Mouse (Mus musculus): ENCODE results near the gene 2410137M14Rik. TPM values are rescaled to one million over a fixed set of nuclear protein-coding genes. Genes with fewer than 3 reads are reported as not detected.
"Not testable (repeated sequence)": the region's sequence is repeated elsewhere in the genome, so short reads cannot be mapped to it uniquely, and the experiment has no call there.

Gene 2410137M14Rik
- total and polyA plus RNA-seq, 2 experiments from 2014 or later: 0.36 to 0.38 TPM

- H3K4me2 ChIP-seq (ENCODE audit: low read depth): no peak within 1 kb of the TSS
- no peaks in the 10 kb centered on the region for H3K36me3 ChIP-seq (ENCODE audit: insufficient read depth)
- no peak for ATAC-seq
- H3K4me1 ChIP-seq (ENCODE audit: insufficient read depth): no peaks in the 10 kb centered on the region
- TF ChIP-seq CTCF (IDR thresholded peaks at IDR 0.05; ENCODE audit: low read depth): no peak
- 72% methylated on average over 9 of the region's 9 CpGs for WGBS
- H3K9ac ChIP-seq: no peak within 1 kb of the TSS
- no peaks in the 10 kb centered on the region for H3K9me3 ChIP-seq (ENCODE audit: low read length)
- no peaks in the 10 kb centered on the region for H3K27me3 ChIP-seq (ENCODE audit: insufficient read depth, low read length)
- no peak within 1 kb of the TSS for H3K27ac ChIP-seq (ENCODE audit: low read depth, low read length)
- no peak within 1 kb of the TSS for H3K4me3 ChIP-seq (ENCODE audit: low read depth, low read length)
- DNase-seq: no peak
These were observed 41.9 kb upstream of the 2410137M14Rik start, which contains the start of gene Mog for GRCm38 (mm10) chr17:37022628-37023576. TSS of gene Mog (minus strand) at chr17:37023398.

GRCm38 (mm10) chr17:37019242-37019641, 38.2 kb upstream of the 2410137M14Rik start:
- not testable (repeated sequence) for H3K27ac ChIP-seq (ENCODE audit: low read depth, low read length); DNase-seq; ATAC-seq; H3K4me3 ChIP-seq (ENCODE audit: low read depth, low read length); H3K4me2 ChIP-seq (ENCODE audit: low read depth); H3K9me3 ChIP-seq (ENCODE audit: low read length); H3K36me3 ChIP-seq (ENCODE audit: insufficient read depth); H3K9ac ChIP-seq; H3K27me3 ChIP-seq (ENCODE audit: insufficient read depth, low read length); H3K4me1 ChIP-seq (ENCODE audit: insufficient read depth)
- 95% methylated on average over 5 of the region's 5 CpGs for WGBS

- Histone ChIP-seq H3K27me3 (ENCODE audit: insufficient read depth, low read length) (no peaks in the 10 kb centered on the region), H3K36me3 (ENCODE audit: insufficient read depth) (no peaks in the 10 kb centered on the region), H3K27ac (ENCODE audit: low read depth, low read length) (no peak overlapping the region), H3K4me3 (ENCODE audit: low read depth, low read length) (no peak overlapping the region), H3K9me3 (ENCODE audit: low read length) (no peaks in the 10 kb centered on the region), H3K9ac (no peak overlapping the region), H3K4me2 (ENCODE audit: low read depth) (no peak overlapping the region), H3K4me1 (ENCODE audit: insufficient read depth) (no peaks in the 10 kb centered on the region)
- no peak for ATAC-seq
- 42% methylated on average over 3 of the region's 3 CpGs for WGBS
- TF ChIP-seq CTCF (IDR thresholded peaks at IDR 0.05; ENCODE audit: low read depth): no peak
- no peak for DNase-seq
These were observed 37.3 kb upstream of the 2410137M14Rik start for GRCm38 (mm10) chr17:37018328-37018727.

- TF ChIP-seq CTCF (IDR thresholded peaks at IDR 0.05; ENCODE audit: low read depth): no peak
- DNase-seq (no peak), ATAC-seq (no peak)
- H3K4me2 ChIP-seq (ENCODE audit: low read depth): no peak overlapping the region
- no peak overlapping the region for H3K27ac ChIP-seq (ENCODE audit: low read depth, low read length)
- H3K9ac ChIP-seq: no peak overlapping the region
- no peaks in the 10 kb centered on the region for H3K27me3 ChIP-seq (ENCODE audit: insufficient read depth, low read length)
- no peaks in the 10 kb centered on the region for H3K9me3 ChIP-seq (ENCODE audit: low read length)
- no peak overlapping the region for H3K4me3 ChIP-seq (ENCODE audit: low read depth, low read length)
- no peaks in the 10 kb centered on the region for H3K4me1 ChIP-seq (ENCODE audit: insufficient read depth)
- H3K36me3 ChIP-seq (ENCODE audit: insufficient read depth): 0 out of 2 replicates have a peak, but pooled peaks cover 3% of the 10 kb centered on the region
These were observed 35.3 kb upstream of the 2410137M14Rik start for GRCm38 (mm10) chr17:37016333-37016732.

GRCm38 (mm10) chr17:37012141-37012540, 31.1 kb upstream of the 2410137M14Rik start:
- ATAC-seq (peak; percentile 30; the same call in 1 of the 2 replicates), DNase-seq (no peak)
- Histone ChIP-seq H3K4me2 (ENCODE audit: low read depth) (no peak overlapping the region), H3K27me3 (ENCODE audit: insufficient read depth, low read length) (no peaks in the 10 kb centered on the region), H3K9ac (no peak overlapping the region), H3K4me1 (ENCODE audit: insufficient read depth) (no peaks in the 10 kb centered on the region), H3K4me3 (ENCODE audit: low read depth, low read length) (no peak overlapping the region), H3K9me3 (ENCODE audit: low read length) (no peaks in the 10 kb centered on the region), H3K27ac (ENCODE audit: low read depth, low read length) (no peak overlapping the region), H3K36me3 (ENCODE audit: insufficient read depth) (peaks cover 44% of the 10 kb centered on the region)
- no peak for TF ChIP-seq CTCF (IDR thresholded peaks at IDR 0.05; ENCODE audit: low read depth)
- WGBS: 78% methylated on average over 5 of the region's 5 CpGs

- Histone ChIP-seq H3K4me2 (ENCODE audit: low read depth) (no peak overlapping the region), H3K36me3 (ENCODE audit: insufficient read depth) (peaks cover 47% of the 10 kb centered on the region), H3K27ac (ENCODE audit: low read depth, low read length) (no peak overlapping the region), H3K27me3 (ENCODE audit: insufficient read depth, low read length) (no peaks in the 10 kb centered on the region), H3K9ac (no peak overlapping the region), H3K4me1 (ENCODE audit: insufficient read depth) (no peaks in the 10 kb centered on the region), H3K4me3 (ENCODE audit: low read depth, low read length) (no peak overlapping the region), H3K9me3 (ENCODE audit: low read length) (no peaks in the 10 kb centered on the region)
- 66% methylated on average over 3 of the region's 3 CpGs for WGBS
- no peak for TF ChIP-seq CTCF (IDR thresholded peaks at IDR 0.05; ENCODE audit: low read depth)
- DNase-seq (no peak), ATAC-seq (no peak; the same call in 1 of the 2 replicates)
These were observed 30.7 kb upstream of the 2410137M14Rik start for GRCm38 (mm10) chr17:37011719-37012118.

GRCm38 (mm10) chr17:37009460-37010042, 28.5 kb upstream of the 2410137M14Rik start:
- H3K36me3 ChIP-seq (ENCODE audit: insufficient read depth): peaks cover 63% of the 10 kb centered on the region

More at GRCm38 (mm10) chr17:37009460-37010042, 28.5 kb upstream of the 2410137M14Rik start:
- Histone ChIP-seq H3K9me3 (ENCODE audit: low read length) (no peaks in the 10 kb centered on the region), H3K4me3 (ENCODE audit: low read depth, low read length) (no peak overlapping the region), H3K9ac (no peak overlapping the region), H3K27ac (ENCODE audit: low read depth, low read length) (no peak overlapping the region), H3K4me1 (ENCODE audit: insufficient read depth) (peaks cover 5% of the 10 kb centered on the region; the same call in 1 of the 2 replicates), H3K4me2 (ENCODE audit: low read depth) (no peak overlapping the region), H3K27me3 (ENCODE audit: insufficient read depth, low read length) (no peaks in the 10 kb centered on the region)
- no peak for TF ChIP-seq CTCF (IDR thresholded peaks at IDR 0.05; ENCODE audit: low read depth)
- DNase-seq (no peak), ATAC-seq (no peak)
- 94% methylated on average over 17 of the region's 17 CpGs for WGBS

Measured in forebrain, postnatal 0 days (tissue).